Mouse (Mus musculus): Measurements from ENCODE around the gene Lrch4. TPM values are rescaled to one million over a fixed set of nuclear protein-coding genes. Genes with fewer than 3 reads are reported as not detected.

Lrch4 gene
- 10 to 100 TPM; 30.3 to 32.7 TPM for total RNA-seq (2021)
- long read RNA-seq, experiment 1, transcript Lrch4-201 (18 exons, 3,078 nt): major isoform, 38 of 56 reads
- long read RNA-seq, experiment 1, partial matches to known transcripts: 6 of 56 reads
- long read RNA-seq, experiment 1, other reads (novel, unspliced or antisense): 8 of 56 reads
- long read RNA-seq, experiment 2, transcript Lrch4-201 (18 exons, 3,078 nt): major isoform, 8 of 19 reads
- long read RNA-seq, experiment 2, partial matches to known transcripts: 7 of 19 reads
- long read RNA-seq, experiment 2, other reads (novel, unspliced or antisense): 1 of 19 reads

DNA sequence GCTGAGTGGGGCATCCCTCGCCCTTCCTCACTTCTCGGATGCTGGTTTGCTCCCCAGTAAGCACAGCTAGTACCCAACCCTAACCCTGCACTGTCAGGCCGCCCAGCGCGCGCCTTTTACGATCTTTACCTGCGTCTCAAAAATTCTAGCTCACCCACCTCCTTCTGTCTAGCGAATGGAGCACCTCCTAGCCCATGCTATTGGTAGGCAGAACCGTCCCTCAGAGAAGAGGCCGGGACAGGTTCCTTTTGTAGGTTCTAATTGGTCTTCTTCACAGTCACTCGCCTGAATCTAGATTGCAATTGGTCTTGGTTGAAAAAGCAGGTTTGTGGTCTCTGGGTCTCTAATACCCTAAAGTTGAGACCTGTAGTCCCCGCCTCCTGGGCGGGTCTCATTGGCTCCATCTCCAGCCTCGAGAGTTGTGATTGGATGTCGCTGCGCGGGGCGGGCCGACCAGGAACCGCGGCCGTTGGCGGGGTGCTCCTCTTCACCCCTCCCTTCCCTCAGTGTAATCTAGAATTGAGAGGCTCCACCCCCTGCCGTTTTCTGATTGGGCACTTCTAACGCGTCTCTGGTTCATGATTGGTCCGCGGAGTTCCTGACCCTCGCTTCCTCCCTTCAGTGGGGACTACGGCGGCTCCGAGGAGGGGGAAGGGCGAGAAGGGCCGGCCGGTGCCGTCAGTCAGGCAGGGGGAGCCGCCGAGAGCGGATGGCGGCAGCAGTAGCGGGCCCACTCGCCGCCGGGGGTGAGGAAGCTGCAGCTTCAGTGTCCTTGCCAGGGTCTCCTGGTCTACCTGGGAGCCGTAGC, at the start of gene Lrch4, which contains the start of the genes Fbxo24 and Gm20605:
TSS of gene Lrch4 (plus strand) at position 624 of the 808 bp plus-strand sequence.
TSS of gene Fbxo24 (minus strand) at position 505 of the 808 bp plus-strand sequence.
TSS of gene Gm20605 (plus strand) at position 678 of the 808 bp plus-strand sequence.
- peak; percentile 94 for DNase-seq (ENCODE audit: low spot score in 2 of 2)

- no peak for DNase-seq (ENCODE audit: low spot score in 2 of 2)
Measured at GRCm38 (mm10) chr5:137580246-137580645, 48.7 kb upstream of the Lrch4 start.

DNA sequence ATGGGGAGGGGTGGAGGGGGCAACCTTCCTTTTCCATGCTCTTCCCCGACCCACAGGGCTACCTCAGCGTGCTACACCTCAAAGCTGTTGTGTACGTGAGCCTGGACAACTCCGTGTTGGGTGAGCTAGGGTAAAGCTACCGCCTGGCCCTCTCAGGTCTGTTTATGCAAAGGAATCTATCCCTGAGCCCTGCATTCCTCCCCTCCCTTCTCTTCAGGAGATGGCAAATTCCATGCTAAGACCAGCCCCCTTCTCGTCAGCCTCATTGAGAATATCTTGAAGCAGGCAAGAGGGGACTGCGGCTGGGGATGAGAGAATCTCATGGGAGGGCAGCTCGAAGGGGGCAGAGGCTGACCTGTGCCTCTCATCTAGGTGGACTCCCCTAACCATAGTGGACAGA, 46.2 kb upstream of the Lrch4 start:
- DNase-seq (ENCODE audit: low spot score in 2 of 2): no peak

DNA sequence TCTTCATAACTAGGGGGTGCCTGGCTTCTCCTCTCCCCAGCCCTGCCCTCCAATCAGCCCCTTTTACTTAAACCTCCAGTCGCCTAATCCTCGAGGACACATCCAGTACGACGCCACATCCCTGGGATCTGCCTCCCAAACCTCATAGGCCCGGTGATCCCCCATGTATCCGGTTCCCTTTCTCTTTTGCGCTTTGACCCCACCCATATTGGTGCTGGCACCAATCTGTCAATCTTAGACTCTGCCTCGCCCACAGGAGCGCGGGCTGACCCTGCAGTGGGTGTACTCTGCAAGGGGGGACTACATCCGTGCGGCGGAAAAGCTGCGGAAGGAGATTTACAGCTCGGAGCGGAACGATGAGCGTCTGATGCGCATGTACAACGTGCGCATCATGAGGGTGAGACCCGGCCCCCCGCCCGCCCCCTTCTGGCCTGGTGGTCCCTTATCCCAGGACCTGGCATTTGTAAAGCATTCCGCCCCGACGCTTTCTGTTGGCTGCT, 45.2 kb upstream of the Lrch4 start:
- DNase-seq (ENCODE audit: low spot score in 2 of 2): no peak

GRCm38 (mm10) chr5:137584976-137585375, 43.9 kb upstream of the Lrch4 start:
- peak; percentile 66 to 70 for DNase-seq (ENCODE audit: low spot score in 2 of 2)

- DNase-seq (ENCODE audit: low spot score in 2 of 2): no peak
Measured at GRCm38 (mm10) chr5:137590507-137590906, 38.4 kb upstream of the Lrch4 start.

GRCm38 (mm10) chr5:137595921-137596320, 33.0 kb upstream of the Lrch4 start:
- no peak for DNase-seq (ENCODE audit: low spot score in 2 of 2)

DNA sequence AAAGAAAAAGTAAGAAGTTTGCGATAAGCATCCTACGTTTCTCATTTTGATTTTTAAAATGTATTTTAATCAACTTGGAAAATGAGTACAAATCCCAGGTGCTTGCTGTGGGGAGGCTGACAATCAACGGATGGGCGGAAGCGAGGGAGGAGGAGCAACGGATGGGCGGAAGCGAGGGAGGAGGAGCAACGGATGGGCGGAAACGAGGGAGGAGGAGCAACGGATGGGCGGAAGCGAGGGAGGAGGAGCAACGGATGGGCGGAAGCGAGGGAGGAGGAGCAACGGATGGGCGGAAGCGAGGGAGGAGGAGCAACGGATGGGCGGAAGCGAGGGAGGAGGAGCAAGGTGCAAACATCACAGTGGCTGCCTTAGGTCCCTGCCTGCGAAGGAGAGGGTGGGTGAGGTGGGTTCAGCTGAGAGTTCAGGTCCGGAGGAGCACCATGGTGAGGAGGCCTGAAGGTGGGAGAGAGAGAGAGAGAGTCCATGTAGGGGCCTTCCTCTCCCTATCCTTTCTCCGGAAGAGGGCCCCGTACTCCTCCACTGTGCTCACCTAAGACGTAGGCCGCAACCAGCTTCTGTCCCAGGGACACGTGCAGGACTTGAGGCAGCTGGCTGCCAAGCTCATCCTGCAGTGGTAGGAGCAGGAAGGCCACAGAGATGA, 32.2 kb upstream of the Lrch4 start:
- DNase-seq (ENCODE audit: low spot score in 2 of 2): no peak

DNA sequence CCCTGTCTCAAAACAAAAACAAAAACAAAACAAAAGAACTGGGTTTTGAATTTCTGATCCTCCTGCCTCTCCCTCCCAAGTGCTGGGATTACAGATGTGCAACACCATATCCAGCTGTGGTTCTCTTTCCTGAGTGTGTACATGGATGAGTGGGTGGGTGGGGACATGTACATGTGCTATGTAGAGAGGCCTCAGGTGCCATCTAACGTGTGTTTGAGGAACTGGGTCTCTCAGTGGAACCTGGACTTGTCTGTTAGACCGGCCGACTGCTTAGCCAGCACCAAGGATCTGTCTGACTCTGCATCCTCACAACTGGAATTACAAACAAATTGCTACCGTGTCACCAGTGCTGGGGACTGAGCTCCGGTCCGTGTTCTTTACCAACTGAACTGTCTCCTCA, 31.3 kb upstream of the Lrch4 start:
- DNase-seq (ENCODE audit: low spot score in 2 of 2): no peak

- DNase-seq (ENCODE audit: low spot score in 2 of 2): no peak
Measured at GRCm38 (mm10) chr5:137598100-137598826, 30.7 kb upstream of the Lrch4 start.

GRCm38 (mm10) chr5:137599600-137599999, 29.3 kb upstream of the Lrch4 start:
- DNase-seq (ENCODE audit: low spot score in 2 of 2): no peak

DNA sequence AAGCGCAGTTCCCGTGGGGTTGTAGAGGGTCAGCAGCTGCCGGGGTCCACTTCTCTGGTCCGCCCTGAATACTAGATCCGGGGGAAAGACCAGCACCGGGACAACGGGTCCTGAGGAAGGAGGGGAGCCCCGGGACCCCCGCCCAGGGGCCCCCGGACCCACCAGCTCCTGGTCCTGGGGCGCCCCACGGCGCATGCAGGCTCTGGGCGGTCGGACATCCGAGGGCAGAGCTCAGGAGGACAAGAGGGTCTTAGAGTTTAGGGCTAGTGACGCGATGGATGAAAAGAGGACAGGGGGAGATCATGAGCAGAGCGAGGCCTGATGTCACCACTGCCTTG, 28.7 kb upstream of the Lrch4 start:
- no peak for DNase-seq (ENCODE audit: low spot score in 2 of 2)

- peak; percentile 95 to 97 for DNase-seq (ENCODE audit: low spot score in 2 of 2)
Measured at GRCm38 (mm10) chr5:137600619-137601364, 28.1 kb upstream of the Lrch4 start, which contains the start of gene Mospd3. TSS of gene Mospd3 (minus strand) at chr5:137601058.

DNA sequence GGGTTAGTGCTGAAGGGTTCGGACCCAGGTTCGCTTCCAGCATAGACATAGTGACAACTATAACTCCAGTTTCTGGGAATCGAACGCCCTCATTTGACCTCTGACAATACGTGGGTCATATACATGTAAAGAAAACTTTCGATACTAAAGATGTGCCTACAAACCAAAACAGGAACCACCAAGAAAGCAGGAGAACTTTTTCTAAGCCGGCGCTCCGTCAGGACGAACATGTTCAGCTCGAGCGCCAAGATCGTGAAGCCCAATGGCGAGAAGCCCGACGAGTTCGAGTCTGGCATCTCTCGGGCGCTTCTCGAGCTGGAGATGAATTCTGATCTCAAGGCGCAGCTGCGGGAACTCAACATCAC, 27.6 kb upstream of the Lrch4 start:
- no peak for DNase-seq (ENCODE audit: low spot score in 2 of 2)

GRCm38 (mm10) chr5:137607860-137608653, 20.9 kb upstream of the Lrch4 start:
- DNase-seq (ENCODE audit: low spot score in 2 of 2): no peak

DNA sequence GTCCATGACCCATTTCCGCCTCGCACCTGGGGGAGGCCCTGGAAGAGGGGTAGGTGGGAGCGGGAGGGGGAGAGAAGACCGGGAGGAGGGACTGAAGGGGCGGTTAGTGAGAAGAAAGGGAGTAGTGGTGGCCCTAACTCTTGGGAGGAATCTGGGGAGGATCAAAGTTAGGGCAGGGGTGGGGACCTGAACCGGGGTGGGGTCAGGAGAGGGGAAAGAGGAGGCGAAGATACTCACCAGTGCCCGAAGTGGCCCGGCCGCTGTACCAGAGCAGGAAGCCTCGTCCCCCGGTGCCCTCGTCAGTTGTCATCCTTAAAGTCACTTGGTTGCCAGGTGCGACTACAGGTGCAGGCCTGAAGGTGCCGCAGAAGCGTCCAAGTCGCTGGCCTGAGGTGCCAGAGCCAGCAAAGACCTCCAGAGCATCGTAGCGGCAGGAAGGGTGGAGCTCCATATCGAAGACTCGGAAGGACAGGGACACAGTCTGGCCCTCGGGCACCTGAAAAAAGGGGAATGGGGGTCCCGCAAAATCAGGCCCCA, 20.2 kb upstream of the Lrch4 start:
- DNase-seq (ENCODE audit: low spot score in 2 of 2): no peak

GRCm38 (mm10) chr5:137609292-137609691, 19.6 kb upstream of the Lrch4 start:
- DNase-seq (ENCODE audit: low spot score in 2 of 2): no peak

DNA sequence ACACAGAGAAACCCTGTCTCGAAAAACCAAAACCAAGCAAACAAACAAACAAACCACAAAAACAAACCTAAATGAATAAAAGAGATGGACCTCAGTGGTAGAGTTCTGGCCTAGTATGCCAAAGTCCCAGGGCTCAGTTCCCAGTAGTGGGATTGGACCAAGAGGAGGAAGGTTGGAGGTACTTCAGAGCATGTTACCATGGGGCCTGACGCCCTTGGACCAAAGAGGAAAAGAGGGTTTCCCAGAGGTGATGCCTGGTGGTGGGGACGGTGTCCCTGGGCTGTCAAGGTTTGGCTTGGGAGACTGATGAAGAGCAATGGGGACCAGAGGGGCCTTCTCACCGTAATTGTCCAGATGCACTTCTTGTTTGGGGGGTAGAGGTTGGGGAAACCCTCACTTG, 18.9 kb upstream of the Lrch4 start:
- DNase-seq (ENCODE audit: low spot score in 2 of 2): no peak

All from adrenal gland, adult 18-20 months (tissue).